Mouse (Mus musculus): ENCODE data around the gene Tmem220. TPM values are rescaled to one million over a fixed set of nuclear protein-coding genes. Genes with fewer than 3 reads are reported as not detected.
A peak's percentile ranks its signal among the peaks of the same experiment; 100 is the strongest.
"Not testable (repeated sequence)": the region's sequence is repeated elsewhere in the genome, so short reads cannot be mapped to it uniquely, and the experiment has no call there.

Tmem220 gene
- polyA plus RNA-seq, 1 experiment from 2014 or later, result 2.7 TPM

- no peak overlapping the region for H3K9ac ChIP-seq
- H3K9me3 ChIP-seq, result no peaks in the 10 kb centered on the region
- WGBS, result 89% methylated on average over 13 of the region's 13 CpGs
- H3K36me3 ChIP-seq, result no peaks in the 10 kb centered on the region
- no peak overlapping the region for H3K27ac ChIP-seq
- no peak for ATAC-seq
- H3K27me3 ChIP-seq (replicated peaks), result no peaks in the 10 kb centered on the region
- H3K4me3 ChIP-seq (replicated peaks), result no peak overlapping the region
- no peak overlapping the region for H3K4me2 ChIP-seq (replicated peaks)
- H3K4me1 ChIP-seq (replicated peaks), result peaks cover 12% of the 10 kb centered on the region
These were observed 2.4 kb upstream of the Tmem220 start for GRCm38 (mm10) chr11:67022354-67023115.

DNA sequence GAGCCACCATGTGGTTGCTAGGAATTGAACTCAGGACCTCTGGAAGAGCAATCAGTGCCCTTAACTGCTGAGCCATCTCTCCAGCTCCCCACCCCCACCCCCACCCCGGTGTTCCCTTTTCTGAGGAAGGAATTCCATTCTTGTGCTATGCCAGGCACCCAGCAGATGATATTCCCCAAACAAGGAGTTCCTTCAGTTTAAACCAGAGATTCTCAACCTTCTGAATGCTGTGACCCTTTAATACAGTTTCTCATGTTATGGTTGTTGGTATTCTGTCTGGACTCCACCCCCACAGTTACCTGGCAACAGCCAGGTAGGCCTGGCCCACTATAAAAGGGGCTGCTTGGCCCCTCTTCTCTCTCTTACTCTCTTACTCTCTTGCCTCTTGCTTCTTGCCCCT lies 1.8 kb upstream of the Tmem220 start:
- not testable (repeated sequence) for H3K4me3 ChIP-seq (replicated peaks); H3K36me3 ChIP-seq; H3K9ac ChIP-seq; H3K27me3 ChIP-seq (replicated peaks); ATAC-seq; H3K4me1 ChIP-seq (replicated peaks); H3K27ac ChIP-seq; H3K9me3 ChIP-seq; H3K4me2 ChIP-seq (replicated peaks)
- 64% methylated on average over 1 of the region's 1 CpGs for WGBS

DNA sequence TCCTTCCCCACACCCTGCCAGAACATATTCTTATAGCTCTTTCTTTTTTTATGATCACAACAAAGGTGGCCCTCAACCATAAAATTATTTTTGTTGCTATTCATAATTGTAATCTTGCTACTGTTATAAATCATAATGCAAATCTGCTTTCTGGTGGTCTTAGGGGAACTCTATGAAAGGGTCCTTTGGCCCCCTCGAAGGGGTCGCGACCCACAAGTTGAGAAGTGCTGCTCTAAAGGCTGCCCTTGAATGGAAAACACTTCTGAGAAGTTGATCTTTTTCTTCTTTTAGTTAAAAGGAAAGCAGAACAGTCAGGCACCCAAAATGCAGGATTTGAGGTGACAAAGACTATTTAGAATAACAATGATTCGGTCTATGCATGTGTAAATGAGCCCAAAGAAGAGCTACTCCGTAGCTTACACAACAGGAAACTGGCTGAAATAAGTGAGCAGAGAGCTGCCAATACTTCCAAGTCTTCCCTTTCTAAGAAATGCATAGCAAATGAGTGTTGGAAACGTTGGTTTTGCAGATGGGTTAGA lies 1.1 kb upstream of the Tmem220 start:
- H3K27ac ChIP-seq, result no peak overlapping the region
- 50% methylated on average over 6 of the region's 6 CpGs for WGBS
- no peak overlapping the region for H3K4me3 ChIP-seq (replicated peaks)
- no peak for ATAC-seq
- H3K9me3 ChIP-seq, result no peaks in the 10 kb centered on the region
- H3K9ac ChIP-seq, result no peak overlapping the region
- H3K4me2 ChIP-seq (replicated peaks), result no peak overlapping the region
- H3K36me3 ChIP-seq, result no peaks in the 10 kb centered on the region
- H3K27me3 ChIP-seq (replicated peaks), result no peaks in the 10 kb centered on the region
- H3K4me1 ChIP-seq (replicated peaks), result 0 out of 2 replicates have a peak, but pooled peaks cover 2% of the 10 kb centered on the region

DNA sequence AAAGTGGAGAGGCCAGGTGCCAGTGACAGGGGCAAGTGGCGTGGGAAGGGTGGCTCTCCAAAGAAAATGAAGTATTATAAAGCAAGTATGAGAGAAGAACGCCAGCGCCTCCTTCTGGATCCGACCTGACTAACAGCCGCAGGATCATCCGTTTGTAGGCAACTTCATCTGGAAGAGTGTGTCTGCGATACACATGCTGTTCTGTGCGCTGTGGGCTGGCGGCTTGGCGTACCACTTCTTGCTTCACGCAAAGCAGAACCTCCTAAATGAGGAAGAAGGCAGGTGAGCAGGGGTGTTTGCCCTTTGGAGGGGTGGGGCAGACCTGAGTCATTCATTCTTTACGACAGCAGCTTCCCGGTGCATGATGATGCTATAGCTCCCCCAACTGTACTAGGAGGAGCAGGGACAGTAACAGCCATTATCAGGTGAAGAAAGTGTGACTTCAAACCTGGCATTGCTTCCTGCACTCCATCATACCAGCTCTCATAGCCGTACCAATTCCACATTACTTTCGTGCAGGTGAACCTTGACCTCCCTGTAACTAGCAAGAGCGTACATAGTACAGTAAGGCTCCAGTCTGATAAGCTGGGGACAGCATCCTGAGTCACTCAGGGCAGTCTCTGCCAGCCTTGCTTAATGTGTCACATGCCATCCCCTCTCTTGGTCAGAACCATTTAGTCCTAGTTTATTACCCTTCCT lies 6.1 kb downstream of the Tmem220 start:
- H3K4me3 ChIP-seq (replicated peaks), result no peak overlapping the region
- H3K4me1 ChIP-seq (replicated peaks), result no peaks in the 10 kb centered on the region
- H3K9me3 ChIP-seq, result no peaks in the 10 kb centered on the region
- peak overlapping the region; percentile 51 for H3K27ac ChIP-seq
- peak overlapping the region; percentile 33 for H3K4me2 ChIP-seq (replicated peaks)
- H3K36me3 ChIP-seq, result no peaks in the 10 kb centered on the region
- no peak overlapping the region for H3K9ac ChIP-seq
- no peaks in the 10 kb centered on the region for H3K27me3 ChIP-seq (replicated peaks)
- 45% methylated on average over 16 of the region's 16 CpGs for WGBS
- ATAC-seq, result peak; percentile 95

- ATAC-seq, result peak; percentile 76; the same call in 1 of the 2 replicates
- peak overlapping the region; percentile 33; the same call in 1 of the 2 replicates for H3K4me2 ChIP-seq (replicated peaks)
- peak overlapping the region; percentile 51 for H3K27ac ChIP-seq
These were observed 6.6 kb downstream of the Tmem220 start for GRCm38 (mm10) chr11:67031603-67031915.

GRCm38 (mm10) chr11:67034775-67035485 lies 10.0 kb downstream of the Tmem220 start:
- Histone ChIP-seq H3K9me3 (no peaks in the 10 kb centered on the region), H3K4me3 (replicated peaks) (no peak overlapping the region), H3K27me3 (replicated peaks) (no peaks in the 10 kb centered on the region), H3K27ac (no peak overlapping the region), H3K4me2 (replicated peaks) (no peak overlapping the region), H3K9ac (no peak overlapping the region), H3K4me1 (replicated peaks) (no peaks in the 10 kb centered on the region), H3K36me3 (no peaks in the 10 kb centered on the region)
- ATAC-seq, result no peak
- 70% methylated on average over 4 of the region's 4 CpGs for WGBS

More at GRCm38 (mm10) chr11:67031603-67031915, 6.6 kb downstream of the Tmem220 start:
- Histone ChIP-seq H3K9ac (no peak overlapping the region), H3K9me3 (no peaks in the 10 kb centered on the region), H3K27me3 (replicated peaks) (no peaks in the 10 kb centered on the region), H3K36me3 (no peaks in the 10 kb centered on the region), H3K4me1 (replicated peaks) (no peaks in the 10 kb centered on the region), H3K4me3 (replicated peaks) (no peak overlapping the region)
- 40% methylated on average over 2 of the region's 2 CpGs for WGBS

- Histone ChIP-seq H3K4me1 (replicated peaks) (no peaks in the 10 kb centered on the region), H3K9me3 (no peaks in the 10 kb centered on the region), H3K4me3 (replicated peaks) (no peak overlapping the region), H3K4me2 (replicated peaks) (no peak overlapping the region), H3K36me3 (peaks cover 9% of the 10 kb centered on the region; the same call in 1 of the 2 replicates), H3K9ac (no peak overlapping the region), H3K27me3 (replicated peaks) (no peaks in the 10 kb centered on the region), H3K27ac (no peak overlapping the region)
- 87% methylated on average over 6 of the region's 6 CpGs for WGBS
- no peak for ATAC-seq
These were observed 11.3 kb downstream of the Tmem220 start for GRCm38 (mm10) chr11:67036229-67036628.

- H3K27me3 ChIP-seq (replicated peaks), result no peaks in the 10 kb centered on the region
- no peak overlapping the region for H3K4me2 ChIP-seq (replicated peaks)
- no peak overlapping the region for H3K4me3 ChIP-seq (replicated peaks)
- ATAC-seq, result no peak
- H3K9me3 ChIP-seq, result no peaks in the 10 kb centered on the region
- 93% methylated on average over 9 of the region's 9 CpGs for WGBS
- no peak overlapping the region for H3K27ac ChIP-seq
- peaks cover 9% of the 10 kb centered on the region; the same call in 1 of the 2 replicates for H3K36me3 ChIP-seq
- no peak overlapping the region for H3K9ac ChIP-seq
- H3K4me1 ChIP-seq (replicated peaks), result no peaks in the 10 kb centered on the region
These were observed 11.9 kb downstream of the Tmem220 start for GRCm38 (mm10) chr11:67036892-67037291.

DNA sequence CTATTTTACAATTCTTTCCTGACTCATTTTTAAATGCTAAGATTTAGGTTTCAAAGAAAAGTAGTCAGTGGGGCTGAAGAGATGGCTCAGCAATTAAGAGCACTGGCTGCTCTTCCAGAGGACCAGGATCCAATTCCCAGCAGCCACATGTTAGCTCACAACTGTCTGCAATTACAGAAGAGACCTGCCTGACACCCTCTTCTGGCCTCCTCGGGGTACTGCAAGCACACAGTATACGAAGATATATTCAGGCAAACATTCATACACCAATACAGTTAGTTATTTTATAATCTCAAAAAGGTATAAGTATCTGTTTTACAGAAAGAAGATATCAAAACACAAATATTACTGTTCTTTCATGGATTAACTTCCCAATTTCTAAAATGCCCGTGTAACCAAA lies 14.8 kb downstream of the Tmem220 start:
- Histone ChIP-seq H3K36me3 (peaks cover 9% of the 10 kb centered on the region; the same call in 1 of the 2 replicates), H3K27me3 (replicated peaks) (no peaks in the 10 kb centered on the region), H3K9me3 (no peaks in the 10 kb centered on the region), H3K4me3 (replicated peaks) (no peak overlapping the region), H3K27ac (no peak overlapping the region), H3K4me1 (replicated peaks) (no peaks in the 10 kb centered on the region), H3K9ac (no peak overlapping the region), H3K4me2 (replicated peaks) (no peak overlapping the region)
- no peak for ATAC-seq
- 92% methylated on average over 3 of the region's 3 CpGs for WGBS

- H3K4me2 ChIP-seq (replicated peaks), result no peak overlapping the region
- peaks cover 9% of the 10 kb centered on the region; the same call in 1 of the 2 replicates for H3K36me3 ChIP-seq
- no peaks in the 10 kb centered on the region for H3K27me3 ChIP-seq (replicated peaks)
- H3K27ac ChIP-seq, result no peak overlapping the region
- no peak for ATAC-seq
- no peaks in the 10 kb centered on the region for H3K4me1 ChIP-seq (replicated peaks)
- no peak overlapping the region for H3K4me3 ChIP-seq (replicated peaks)
- H3K9me3 ChIP-seq, result no peaks in the 10 kb centered on the region
- H3K9ac ChIP-seq, result no peak overlapping the region
- WGBS, result 90% methylated on average over 6 of the region's 6 CpGs
These were observed 15.5 kb downstream of the Tmem220 start for GRCm38 (mm10) chr11:67040483-67040882.

DNA sequence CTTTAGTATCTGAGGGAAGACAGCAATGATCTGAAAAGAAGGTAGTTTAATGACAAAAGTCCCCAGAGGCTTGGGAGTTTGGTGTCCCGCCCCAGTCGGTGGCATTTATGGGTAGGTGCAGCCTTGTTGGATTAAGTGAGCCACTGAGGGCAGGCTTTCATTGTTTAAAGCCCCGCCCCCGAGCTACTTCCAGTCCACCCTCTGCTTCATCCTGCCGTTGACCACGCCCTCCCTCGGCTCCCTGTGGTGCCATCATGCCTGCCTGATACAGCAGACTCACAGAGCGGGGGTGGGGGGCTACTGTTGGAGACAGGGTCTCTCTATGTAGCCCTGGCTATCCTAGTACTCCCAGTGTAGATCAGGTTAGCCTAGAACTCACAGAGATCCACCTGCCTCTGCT lies 18.1 kb downstream of the Tmem220 start:
- H3K9me3 ChIP-seq, result no peaks in the 10 kb centered on the region
- no peak overlapping the region for H3K4me2 ChIP-seq (replicated peaks)
- WGBS, result 52% methylated on average over 8 of the region's 8 CpGs
- H3K27me3 ChIP-seq (replicated peaks), result no peaks in the 10 kb centered on the region
- no peak overlapping the region for H3K27ac ChIP-seq
- H3K36me3 ChIP-seq, result peaks cover 9% of the 10 kb centered on the region; the same call in 1 of the 2 replicates
- H3K4me3 ChIP-seq (replicated peaks), result no peak overlapping the region
- H3K4me1 ChIP-seq (replicated peaks), result no peaks in the 10 kb centered on the region
- no peak overlapping the region for H3K9ac ChIP-seq
- peak; percentile 56; the same call in 1 of the 2 replicates for ATAC-seq

GRCm38 (mm10) chr11:67044959-67045358 lies 20.0 kb downstream of the Tmem220 start:
- Histone ChIP-seq H3K27ac (no peak overlapping the region), H3K27me3 (replicated peaks) (no peaks in the 10 kb centered on the region), H3K9ac (no peak overlapping the region), H3K4me2 (replicated peaks) (0 out of 2 replicates have a peak overlapping the region, but pooled peaks have one; percentile 9), H3K36me3 (peaks cover 9% of the 10 kb centered on the region; the same call in 1 of the 2 replicates), H3K4me1 (replicated peaks) (no peaks in the 10 kb centered on the region), H3K9me3 (no peaks in the 10 kb centered on the region), H3K4me3 (replicated peaks) (no peak overlapping the region)
- peak; percentile 68 for ATAC-seq
- WGBS, result 56% methylated on average over 6 of the region's 6 CpGs

Data from intestine, embryonic 15.5 days (tissue).